Mouse (Mus musculus) gastrocnemius, postnatal 14 days (tissue): Measurements from ENCODE around the gene Cpa2. TPM values are rescaled to one million over a fixed set of nuclear protein-coding genes. Genes with fewer than 3 reads are reported as not detected.

ENCODE experiments used
- DNase-seq: peaks from one replicate; pipeline ENCODE4 v3.0.0; 2021; ENCODE audit warnings: mixed read lengths
- intact Hi-C: fragments of 180-260 bp; cut with DNase I; formaldehyde crosslinking; loops from one replicate; pipeline ENCODE4 v1.15.1; 2025; ENCODE audit warnings: low total_unique reads
- long read RNA-seq, 2 experiments: library from polyadenylated mRNA; stranded (forward); transcript quantifications; one replicate each; pipeline ENCODE4 v2.0.0; 2021
- total RNA-seq, 2 experiments: library from RNA; stranded (reverse); gene quantifications; 2 replicates each; pipeline ENCODE4 v1.2.3; 2021

Gene Cpa2
- 1 to 10 TPM in 1 of 2 experiments, not detected in 1; 1.3 TPM for total RNA-seq
- long read RNA-seq, experiment 1: 0 reads
- long read RNA-seq, experiment 2, partial matches to known transcripts: 0 of 1 reads
- long read RNA-seq, experiment 2, other reads (novel, unspliced or antisense): 1 of 1 reads

- intact Hi-C loops: no loop called here
- peak; percentile 54 for DNase-seq
Observed at GRCm38 (mm10) chr6:30541009-30541799, at the start of gene Cpa2. Gene Cpa2, plus strand, starts transcription at chr6:30541582.

- DNase-seq: no peak
- intact Hi-C loops: no loop called here
Observed at GRCm38 (mm10) chr6:30499049-30499448, 42.3 kb upstream of the Cpa2 start.

GRCm38 (mm10) chr6:30508824-30509223 is 32.6 kb upstream of the Cpa2 start:
- no peak for DNase-seq
- intact Hi-C loops: no loop called here

GRCm38 (mm10) chr6:30509265-30510239 is 31.8 kb upstream of the Cpa2 start, which contains the start of the genes Tmem209 and Ssmem1:
Gene Tmem209, minus strand, starts transcription at chr6:30509783.
Gene Ssmem1, plus strand, starts transcription at chr6:30509849.
- intact Hi-C loops: no loop called here
- peak; percentile 100 for DNase-seq

GRCm38 (mm10) chr6:30510291-30510690 is 31.1 kb upstream of the Cpa2 start:
- intact Hi-C loops: no loop called here
- DNase-seq: no peak

GRCm38 (mm10) chr6:30514242-30514641 is 27.1 kb upstream of the Cpa2 start:
- intact Hi-C loops: no loop called here

GRCm38 (mm10) chr6:30520400-30520799 is 21.0 kb upstream of the Cpa2 start:
- no peak for DNase-seq
- intact Hi-C loops: no loop called here

More at GRCm38 (mm10) chr6:30514242-30514641, 27.1 kb upstream of the Cpa2 start:
- DNase-seq: no peak

- DNase-seq: no peak
- intact Hi-C loops: no loop called here
Observed at GRCm38 (mm10) chr6:30525456-30526332, 15.7 kb upstream of the Cpa2 start.

- intact Hi-C loops: no loop called here
Observed at GRCm38 (mm10) chr6:30526586-30527515, 14.5 kb upstream of the Cpa2 start.

GRCm38 (mm10) chr6:30528800-30529199 is 12.6 kb upstream of the Cpa2 start:
- DNase-seq: no peak
- intact Hi-C loops: no loop called here

More at GRCm38 (mm10) chr6:30526586-30527515, 14.5 kb upstream of the Cpa2 start:
- no peak for DNase-seq

GRCm38 (mm10) chr6:30535340-30535739 is 6.0 kb upstream of the Cpa2 start:
- no peak for DNase-seq
- intact Hi-C loops: no loop called here

GRCm38 (mm10) chr6:30538240-30538639 is 3.1 kb upstream of the Cpa2 start:
- no peak for DNase-seq
- intact Hi-C loops: no loop called here

- no peak for DNase-seq
- intact Hi-C loops: no loop called here
Observed at GRCm38 (mm10) chr6:30538800-30539199, 2.6 kb upstream of the Cpa2 start.

- no peak for DNase-seq
- intact Hi-C loops: no loop called here
Observed at GRCm38 (mm10) chr6:30542277-30542676, 895 bp downstream of the Cpa2 start.

GRCm38 (mm10) chr6:30543077-30543476 is 1.7 kb downstream of the Cpa2 start:
- DNase-seq: no peak
- intact Hi-C loops: no loop called here

GRCm38 (mm10) chr6:30543851-30544250 is 2.5 kb downstream of the Cpa2 start:
- no peak for DNase-seq
- intact Hi-C loops: no loop called here

- intact Hi-C loops: no loop called here
- DNase-seq: no peak
Observed at GRCm38 (mm10) chr6:30545689-30546088, 4.3 kb downstream of the Cpa2 start.
